7 mouse cellular contexts compared by ENCODE assay signal in genomic region chr4:124700248-124700971, GRCm38 (mm10). TPM values are rescaled to one million over a fixed set of nuclear protein-coding genes. Genes with fewer than 3 reads are reported as not detected.
DNase-seq lines count a peak whose midpoint lies in the region; ATAC-seq and TF ChIP-seq lines count a peak whose summit lies in the region.

TSS of gene Fhl3 (plus strand) at chr4:124700701.

- H3K4me2 ChIP-seq in intestine, embryonic 15.5 days (replicated peaks): peak within 1 kb of the TSS; percentile 78
- peak within 1 kb of the TSS; percentile 89 for H3K4me2 ChIP-seq in neural tube, embryonic 14.5 days (ENCODE audit: low read depth, low read length)

- DNase-seq in MEL (ENCODE audit: low read depth, low spot score): peak; percentile 84
- peak; percentile 64 to 82 for DNase-seq in gastrocnemius, postnatal 4 days (ENCODE audit: low spot score in 2 of 2)
- peak; percentile 38 to 41 for DNase-seq in lung, adult 18-20 months
- peak; percentile 96 for DNase-seq in yolk sac, embryonic 10.5 days (ENCODE audit: low spot score)

- TF ChIP-seq RAD21 in MEL (IDR thresholded peaks at IDR 0.05; ENCODE audit: low read depth, low read length): no peak

- no peak for TF ChIP-seq EP300 in MEL (IDR thresholded peaks at IDR 0.05; ENCODE audit: low read depth in 1 of 2, low read length in 2 of 2)

- no peaks in the 10 kb centered on the region for H3K27me3 ChIP-seq in MEL (ENCODE audit: control insufficient read depth in 1 of 2, insufficient read depth in 2 of 2, low read length in 2 of 2)
- H3K27me3 ChIP-seq in intestine, embryonic 15.5 days (replicated peaks): no peaks in the 10 kb centered on the region
- peaks cover 8% of the 10 kb centered on the region; the same call in 1 of the 2 replicates for H3K27me3 ChIP-seq in neural tube, embryonic 14.5 days (ENCODE audit: control insufficient read depth, insufficient read depth, low read length)

- ATAC-seq in intestine, embryonic 15.5 days: peak; percentile 79
- peak; percentile 35; the same call in 1 of the 2 replicates for ATAC-seq in neural tube, embryonic 14.5 days (ENCODE audit: low read depth)

- peak within 1 kb of the TSS; percentile 61 for H3K27ac ChIP-seq in MEL (ENCODE audit: control insufficient read depth, low read depth, low read length)
- peak within 1 kb of the TSS; percentile 87 for H3K27ac ChIP-seq in bone marrow macrophage, adult 2 months (ENCODE audit: insufficient read depth, low read depth, low read length)
- peak within 1 kb of the TSS; percentile 89 for H3K27ac ChIP-seq in intestine, embryonic 15.5 days
- H3K27ac ChIP-seq in neural tube, embryonic 14.5 days (ENCODE audit: low read depth, low read length): 0 out of 2 replicates have a peak within 1 kb of the TSS, but pooled peaks have one; percentile 22

- WGBS in intestine, embryonic 15.5 days: 0% methylated on average over 59 of the region's 59 CpGs
- 0% methylated on average over 22 of the region's 59 CpGs for WGBS in neural tube, embryonic 14.5 days

- TF ChIP-seq POLR2A in MEL (IDR thresholded peaks at IDR 0.05; ENCODE audit: control insufficient read depth in 1 of 2, insufficient read depth in 1 of 2, low read depth in 1 of 2, low read length in 2 of 2, poor library complexity in 1 of 2): peak; percentile 35 to 59; a peak in 1 of 4 replicates
- TF ChIP-seq POLR2A in bone marrow macrophage, adult 2 months (IDR thresholded peaks at IDR 0.05; ENCODE audit: borderline replicate concordance, low read depth, low read length): peak; percentile 58; the same call in 1 of the 2 replicates

- TF ChIP-seq CTCF in MEL (IDR thresholded peaks at IDR 0.05 in 2 of 3, conservative IDR thresholded peaks at IDR 0.05 in 1 of 3; ENCODE audit: control insufficient read depth in 1 of 3, insufficient read depth in 1 of 3, low read depth in 2 of 3, low read length in 3 of 3, poor library complexity in 1 of 3, severe bottlenecking in 1 of 3): no peak
- no peak for TF ChIP-seq CTCF in bone marrow macrophage, adult 2 months (IDR thresholded peaks at IDR 0.05; ENCODE audit: low read depth, low read length)

- H3K36me3 ChIP-seq in MEL (ENCODE audit: control insufficient read depth in 1 of 2, insufficient read depth in 2 of 2, low read length in 2 of 2): peaks cover 0 to 31% of the 10 kb centered on the region in 2 experiments; a peak in 2 of 4 replicates
- no peaks in the 10 kb centered on the region for H3K36me3 ChIP-seq in intestine, embryonic 15.5 days
- H3K36me3 ChIP-seq in neural tube, embryonic 14.5 days (ENCODE audit: control insufficient read depth, insufficient read depth, low read length): no peaks in the 10 kb centered on the region

- peak within 1 kb of the TSS; percentile 71 to 90 for H3K4me3 ChIP-seq in MEL (ENCODE audit: control insufficient read depth in 1 of 2, insufficient read depth in 1 of 2, low read depth in 2 of 2, low read length in 2 of 2)
- H3K4me3 ChIP-seq in bone marrow macrophage, adult 2 months (ENCODE audit: insufficient read depth, low read length): peak within 1 kb of the TSS; percentile 85
- H3K4me3 ChIP-seq in intestine, embryonic 15.5 days (replicated peaks): peak within 1 kb of the TSS; percentile 69
- H3K4me3 ChIP-seq in neural tube, embryonic 14.5 days (ENCODE audit: low read depth, low read length): peak within 1 kb of the TSS; percentile 47

- H3K4me1 ChIP-seq in MEL (ENCODE audit: control insufficient read depth in 1 of 2, insufficient read depth in 2 of 2, low read length in 2 of 2): peaks cover 11 to 39% of the 10 kb centered on the region in 2 experiments
- H3K4me1 ChIP-seq in bone marrow macrophage, adult 2 months (ENCODE audit: control insufficient read depth, insufficient read depth, low read length): peaks cover 24% of the 10 kb centered on the region
- peaks cover 43% of the 10 kb centered on the region for H3K4me1 ChIP-seq in intestine, embryonic 15.5 days (replicated peaks)
- peaks cover 14% of the 10 kb centered on the region for H3K4me1 ChIP-seq in neural tube, embryonic 14.5 days (ENCODE audit: control insufficient read depth, insufficient read depth, low read length)

- H3K9ac ChIP-seq in MEL (ENCODE audit: control insufficient read depth, low read depth, low read length, poor library complexity, severe bottlenecking): peak within 1 kb of the TSS; percentile 77
- peak within 1 kb of the TSS; percentile 76 for H3K9ac ChIP-seq in intestine, embryonic 15.5 days
- peak within 1 kb of the TSS; percentile 47 for H3K9ac ChIP-seq in neural tube, embryonic 14.5 days (replicated peaks; ENCODE audit: low read depth, low read length)

- peaks cover 10% of the 10 kb centered on the region for H3K79me2 ChIP-seq in MEL (ENCODE audit: control insufficient read depth, insufficient read depth, low read length, poor library complexity)

- H3K9me3 ChIP-seq in MEL (replicated peaks; ENCODE audit: insufficient read depth, low read length): no peaks in the 10 kb centered on the region
- H3K9me3 ChIP-seq in intestine, embryonic 15.5 days: no peaks in the 10 kb centered on the region
- H3K9me3 ChIP-seq in neural tube, embryonic 14.5 days (ENCODE audit: control insufficient read depth, low read length): no peaks in the 10 kb centered on the region

TF ChIP-seq in MEL, 35 proteins besides CTCF, POLR2A, EP300 and RAD21:
- no peak for TF ChIP-seq KAT2A (conservative IDR thresholded peaks at IDR 0.05; ENCODE audit: low read depth, low read length)
- no peak for TF ChIP-seq MEF2A (IDR thresholded peaks at IDR 0.05; ENCODE audit: extremely low read depth, insufficient replicate concordance, low read depth, low read length, poor library complexity, severe bottlenecking)
- no peak; the same call in 1 of the 2 replicates for TF ChIP-seq MXI1 (IDR thresholded peaks at IDR 0.05; ENCODE audit: low read depth, low read length)
- TF ChIP-seq BHLHE40 (IDR thresholded peaks at IDR 0.05; ENCODE audit: borderline replicate concordance, low read depth, low read length): no peak
- no peak for TF ChIP-seq TBP (IDR thresholded peaks at IDR 0.05; ENCODE audit: low read depth, low read length)
- TF ChIP-seq USF1 (IDR thresholded peaks at IDR 0.05; ENCODE audit: low read depth, low read length): no peak
- no peak for TF ChIP-seq MYC (IDR thresholded peaks at IDR 0.05; ENCODE audit: low read depth, low read length)
- no peak for TF ChIP-seq MAFK (IDR thresholded peaks at IDR 0.05; ENCODE audit: borderline replicate concordance, low read depth, low read length)
- TF ChIP-seq NELFE (IDR thresholded peaks at IDR 0.05; ENCODE audit: low read depth, low read length): peak; percentile 66
- TF ChIP-seq SIN3A (IDR thresholded peaks at IDR 0.05; ENCODE audit: low read length): peak; percentile 10
- TF ChIP-seq ZNF384 (IDR thresholded peaks at IDR 0.05; ENCODE audit: low read depth, low read length): peak; percentile 93
- TF ChIP-seq HCFC1 (IDR thresholded peaks at IDR 0.05; ENCODE audit: low read depth, low read length): no peak
- TF ChIP-seq MAZ (IDR thresholded peaks at IDR 0.05; ENCODE audit: low read depth, low read length): no peak
- peak; percentile 59; the same call in 1 of the 2 replicates for TF ChIP-seq ZMIZ1 (IDR thresholded peaks at IDR 0.05; ENCODE audit: low read depth, low read length)
- TF ChIP-seq UBTF (IDR thresholded peaks at IDR 0.05; ENCODE audit: borderline replicate concordance, insufficient read depth, low read depth, low read length): no peak
- TF ChIP-seq MYB (IDR thresholded peaks at IDR 0.05; ENCODE audit: low read depth, low read length): no peak

RNA-seq across cellular contexts. Expression of gene Fhl3, which starts in this region (rescaled TPM):
- total RNA-seq in MEL (2012; rRNA removed): 5.6 TPM in 2 replicates
- polyA plus RNA-seq in MEL (2012; ENCODE audit: insufficient read depth in 1 of 2, insufficient read length in 2 of 2, low read depth in 1 of 2, low replicate concordance in 2 of 2, missing spikeins in 1 of 2): 10 to 100 TPM in 1 of 2 experiments, not detected in 1; 13.8 TPM
- 149 and 167 TPM in 2 replicates for polyA plus RNA-seq in bone marrow macrophage, adult 2 months (2012; ENCODE audit: insufficient read depth, insufficient read length, missing spikeins)
- 10 to 100 TPM; 73.0 to 81.8 TPM for total RNA-seq in gastrocnemius, postnatal 4 days (2021)
- 8.8 and 11.8 TPM in 2 replicates for polyA plus RNA-seq in intestine, embryonic 15.5 days (2015; fragmentation: Nextera tagmentation; extraction: Ambion mirVana)
- 0.60 and 1.5 TPM in 2 replicates for polyA plus RNA-seq in neural tube, embryonic 14.5 days (2014; fragmentation: Nextera tagmentation; extraction: Ambion mirVana)

Comparison
In these comparisons a context has a peak if more than half of its experiments do, and no peak if none do; other contexts are left out.
1. Peak in every context shown above with its lines: DNase-seq, ATAC-seq, H3K4me3 ChIP-seq and H3K27ac ChIP-seq.
2. RNA of gene Fhl3 (total RNA-seq): 73.0 to 81.8 TPM in gastrocnemius, postnatal 4 days; 5.6 TPM in MEL; every median in the first group is over 10 times any median in the second.
3. RNA of gene Fhl3 (polyA plus RNA-seq): 149 to 167 TPM in bone marrow macrophage, adult 2 months; 13.8 TPM in MEL, 8.8 to 11.8 TPM in intestine, embryonic 15.5 days and 0.60 to 1.5 TPM in neural tube, embryonic 14.5 days; every median in the first group is over 10 times any median in the second.
4. DNase-seq: peak in every context shown above with its lines; median percentile 96 in yolk sac, embryonic 10.5 days; 84 in MEL; 73 in gastrocnemius, postnatal 4 days; 40 in lung, adult 18-20 months.
5. H3K27ac ChIP-seq: peak in every context shown above with its lines; median percentile 89 in intestine, embryonic 15.5 days; 87 in bone marrow macrophage, adult 2 months; 61 in MEL; 22 in neural tube, embryonic 14.5 days.